Mouse (Mus musculus): ENCODE data around the gene Sco2.

- TF ChIP-seq CTCF (IDR thresholded peaks at IDR 0.05; ENCODE audit: extremely low read depth, insufficient read depth, insufficient read length, insufficient replicate concordance) (no peak), POLR2A (IDR thresholded peaks at IDR 0.05; ENCODE audit: low read depth, low read length) (no peak)
These were observed 694 bp upstream of the Sco2 start for GRCm38 (mm10) chr15:89374340-89374739.
